Mouse (Mus musculus): Measurements from ENCODE around the gene Rasl12. TPM values are rescaled to one million over a fixed set of nuclear protein-coding genes. Genes with fewer than 3 reads are reported as not detected.

Rasl12 gene
- polyA plus RNA-seq, 2 experiments = 0.04 to 0.12 TPM

- no peaks in the 10 kb centered on the region for H3K9me3 ChIP-seq (ENCODE audit: control insufficient read depth, low read length)
- H3K4me3 ChIP-seq (ENCODE audit: insufficient read depth in 1 of 2, low read depth in 2 of 2, low read length in 2 of 2) = no peak overlapping the region
- 63% methylated on average over 2 of the region's 2 CpGs for WGBS (ENCODE audit: insufficient replicate concordance)
- ATAC-seq (ENCODE audit: insufficient read depth) (no peak), DNase-seq (ENCODE audit: low read depth in 3 of 3, low spot score in 3 of 3) (no peak)
- H3K9ac ChIP-seq (replicated peaks) = no peak overlapping the region
- no peaks in the 10 kb centered on the region for H3K4me1 ChIP-seq (replicated peaks; ENCODE audit: control insufficient read depth in 2 of 2, insufficient read depth in 2 of 2, low read length in 1 of 2)
- H3K27me3 ChIP-seq (ENCODE audit: control insufficient read depth, insufficient read depth, low read length) = no peaks in the 10 kb centered on the region
- no peaks in the 10 kb centered on the region for H3K36me3 ChIP-seq (replicated peaks; ENCODE audit: control insufficient read depth, insufficient read depth, low read depth)
- no peak overlapping the region for H3K27ac ChIP-seq
- H3K4me2 ChIP-seq (ENCODE audit: low read depth) = no peak overlapping the region
- TF ChIP-seq CTCF (IDR thresholded peaks at IDR 0.05; ENCODE audit: low read depth) (no peak), EP300 (IDR thresholded peaks at IDR 0.05; ENCODE audit: low read depth) (no peak)
Observed at GRCm38 (mm10) chr9:65405184-65405449, 6.8 kb downstream of the Rasl12 start.

- H3K36me3 ChIP-seq (replicated peaks; ENCODE audit: control insufficient read depth, insufficient read depth, low read depth) = no peaks in the 10 kb centered on the region
Observed at GRCm38 (mm10) chr9:65407327-65407726, 9.0 kb downstream of the Rasl12 start.

GRCm38 (mm10) chr9:65407861-65408260 lies 9.6 kb downstream of the Rasl12 start:
- no peak overlapping the region for H3K9ac ChIP-seq (replicated peaks)
- no peaks in the 10 kb centered on the region for H3K9me3 ChIP-seq (ENCODE audit: control insufficient read depth, low read length)
- TF ChIP-seq CTCF (IDR thresholded peaks at IDR 0.05; ENCODE audit: low read depth) = no peak
- TF ChIP-seq EP300 (IDR thresholded peaks at IDR 0.05; ENCODE audit: low read depth) = no peak
- no peaks in the 10 kb centered on the region for H3K36me3 ChIP-seq (replicated peaks; ENCODE audit: control insufficient read depth, insufficient read depth, low read depth)
- H3K4me3 ChIP-seq (ENCODE audit: insufficient read depth in 1 of 2, low read depth in 2 of 2, low read length in 2 of 2) = no peak overlapping the region
- ATAC-seq (ENCODE audit: insufficient read depth) (no peak), DNase-seq (ENCODE audit: low read depth in 3 of 3, low spot score in 3 of 3) (no peak)
- H3K4me2 ChIP-seq (ENCODE audit: low read depth) = no peak overlapping the region
- 46% methylated on average over 3 of the region's 3 CpGs for whole genome bisulfite sequencing (ENCODE audit: insufficient replicate concordance)
- no peaks in the 10 kb centered on the region for H3K27me3 ChIP-seq (ENCODE audit: control insufficient read depth, insufficient read depth, low read length)
- no peaks in the 10 kb centered on the region for H3K4me1 ChIP-seq (replicated peaks; ENCODE audit: control insufficient read depth in 2 of 2, insufficient read depth in 2 of 2, low read length in 1 of 2)
- H3K27ac ChIP-seq = no peak overlapping the region

More at GRCm38 (mm10) chr9:65407327-65407726, 9.0 kb downstream of the Rasl12 start:
- Histone ChIP-seq H3K9ac (replicated peaks) (no peak overlapping the region), H3K4me2 (ENCODE audit: low read depth) (no peak overlapping the region), H3K27ac (no peak overlapping the region), H3K27me3 (ENCODE audit: control insufficient read depth, insufficient read depth, low read length) (no peaks in the 10 kb centered on the region), H3K4me3 (ENCODE audit: insufficient read depth in 1 of 2, low read depth in 2 of 2, low read length in 2 of 2) (no peak overlapping the region), H3K9me3 (ENCODE audit: control insufficient read depth, low read length) (no peaks in the 10 kb centered on the region), H3K4me1 (replicated peaks; ENCODE audit: control insufficient read depth in 2 of 2, insufficient read depth in 2 of 2, low read length in 1 of 2) (no peaks in the 10 kb centered on the region)
- ATAC-seq (ENCODE audit: insufficient read depth) (no peak), DNase-seq (ENCODE audit: low read depth in 3 of 3, low spot score in 3 of 3) (no peak)
- TF ChIP-seq EP300 (IDR thresholded peaks at IDR 0.05; ENCODE audit: low read depth) (no peak), CTCF (IDR thresholded peaks at IDR 0.05; ENCODE audit: low read depth) (no peak)
- WGBS (ENCODE audit: insufficient replicate concordance) = 59% methylated on average over 5 of the region's 5 CpGs

GRCm38 (mm10) chr9:65408871-65409295 lies 10.6 kb downstream of the Rasl12 start:
- DNase-seq (ENCODE audit: low read depth in 3 of 3, low spot score in 3 of 3) = no peak
- H3K4me1 ChIP-seq (replicated peaks; ENCODE audit: control insufficient read depth in 2 of 2, insufficient read depth in 2 of 2, low read length in 1 of 2) = no peaks in the 10 kb centered on the region
- WGBS (ENCODE audit: insufficient replicate concordance) = 45% methylated on average over 5 of the region's 5 CpGs
- no peak overlapping the region for H3K9ac ChIP-seq (replicated peaks)
- no peak for TF ChIP-seq CTCF (IDR thresholded peaks at IDR 0.05; ENCODE audit: low read depth)
- no peak for TF ChIP-seq EP300 (IDR thresholded peaks at IDR 0.05; ENCODE audit: low read depth)
- H3K4me2 ChIP-seq (ENCODE audit: low read depth) = no peak overlapping the region
- H3K4me3 ChIP-seq (ENCODE audit: insufficient read depth in 1 of 2, low read depth in 2 of 2, low read length in 2 of 2) = no peak overlapping the region
- H3K27ac ChIP-seq = no peak overlapping the region
- H3K9me3 ChIP-seq (ENCODE audit: control insufficient read depth, low read length) = no peaks in the 10 kb centered on the region
- ATAC-seq (ENCODE audit: insufficient read depth) = no peak
- no peaks in the 10 kb centered on the region for H3K27me3 ChIP-seq (ENCODE audit: control insufficient read depth, insufficient read depth, low read length)
- H3K36me3 ChIP-seq (replicated peaks; ENCODE audit: control insufficient read depth, insufficient read depth, low read depth) = no peaks in the 10 kb centered on the region

- H3K36me3 ChIP-seq (replicated peaks; ENCODE audit: control insufficient read depth, insufficient read depth, low read depth) = no peaks in the 10 kb centered on the region
- no peak overlapping the region for H3K4me2 ChIP-seq (ENCODE audit: low read depth)
- ATAC-seq (ENCODE audit: insufficient read depth) (no peak), DNase-seq (ENCODE audit: low read depth in 3 of 3, low spot score in 3 of 3) (no peak)
- H3K9ac ChIP-seq (replicated peaks) = no peak overlapping the region
- no peaks in the 10 kb centered on the region for H3K4me1 ChIP-seq (replicated peaks; ENCODE audit: control insufficient read depth in 2 of 2, insufficient read depth in 2 of 2, low read length in 1 of 2)
- WGBS (ENCODE audit: insufficient replicate concordance) = 69% methylated on average over 8 of the region's 8 CpGs
- H3K9me3 ChIP-seq (ENCODE audit: control insufficient read depth, low read length) = no peaks in the 10 kb centered on the region
- no peak overlapping the region for H3K27ac ChIP-seq
- H3K27me3 ChIP-seq (ENCODE audit: control insufficient read depth, insufficient read depth, low read length) = no peaks in the 10 kb centered on the region
- H3K4me3 ChIP-seq (ENCODE audit: insufficient read depth in 1 of 2, low read depth in 2 of 2, low read length in 2 of 2) = no peak overlapping the region
- TF ChIP-seq CTCF (IDR thresholded peaks at IDR 0.05; ENCODE audit: low read depth) (no peak), EP300 (IDR thresholded peaks at IDR 0.05; ENCODE audit: low read depth) (no peak)
Observed at GRCm38 (mm10) chr9:65410378-65410777, 12.1 kb downstream of the Rasl12 start.
